Mouse (Mus musculus): ENCODE measurements around the gene St3gal6. TPM values are rescaled to one million over a fixed set of nuclear protein-coding genes. Genes with fewer than 3 reads are reported as not detected.

St3gal6 gene
- polyA plus RNA-seq, 1 experiment from 2014 or later: 30.2 TPM

- H3K4me2 ChIP-seq: no peak overlapping the region
- no peak overlapping the region for H3K9ac ChIP-seq
- H3K4me3 ChIP-seq (ENCODE audit: low read depth, low read length): no peak overlapping the region
- H3K9me3 ChIP-seq (ENCODE audit: low read depth, low read length): no peaks in the 10 kb centered on the region
- H3K27ac ChIP-seq (ENCODE audit: low read depth): peak overlapping the region; percentile 26
- H3K36me3 ChIP-seq (ENCODE audit: insufficient read depth): peaks cover 4% of the 10 kb centered on the region; the same call in 1 of the 2 replicates
- no peak for DNase-seq
- no peak for ATAC-seq (ENCODE audit: insufficient read depth)
- H3K4me1 ChIP-seq (ENCODE audit: insufficient read depth): peaks cover 22% of the 10 kb centered on the region
- no peak for TF ChIP-seq CTCF (IDR thresholded peaks at IDR 0.05; ENCODE audit: low read depth)
- no peaks in the 10 kb centered on the region for H3K27me3 ChIP-seq (ENCODE audit: insufficient read depth, low read length)
- WGBS: 54% methylated on average over 9 of the region's 9 CpGs
Observed at GRCm38 (mm10) chr16:58497886-58498713, 25.9 kb downstream of the St3gal6 start.

- peaks cover 22% of the 10 kb centered on the region for H3K4me1 ChIP-seq (ENCODE audit: insufficient read depth)
- H3K4me2 ChIP-seq: no peak overlapping the region
- H3K27me3 ChIP-seq (ENCODE audit: insufficient read depth, low read length): no peaks in the 10 kb centered on the region
- TF ChIP-seq CTCF (IDR thresholded peaks at IDR 0.05; ENCODE audit: low read depth): no peak
- H3K9me3 ChIP-seq (ENCODE audit: low read depth, low read length): no peaks in the 10 kb centered on the region
- peaks cover 8% of the 10 kb centered on the region; the same call in 1 of the 2 replicates for H3K36me3 ChIP-seq (ENCODE audit: insufficient read depth)
- no peak for ATAC-seq (ENCODE audit: insufficient read depth)
- H3K9ac ChIP-seq: no peak overlapping the region
- H3K27ac ChIP-seq (ENCODE audit: low read depth): peak overlapping the region; percentile 26; the same call in 1 of the 2 replicates
- peak; percentile 59 for DNase-seq
- H3K4me3 ChIP-seq (ENCODE audit: low read depth, low read length): no peak overlapping the region
Observed at GRCm38 (mm10) chr16:58496791-58497190, 27.3 kb downstream of the St3gal6 start.

GRCm38 (mm10) chr16:58487861-58488260, 36.2 kb downstream of the St3gal6 start:
- no peak for DNase-seq
- Histone ChIP-seq H3K4me3 (ENCODE audit: low read depth, low read length) (no peak overlapping the region), H3K4me1 (ENCODE audit: insufficient read depth) (no peaks in the 10 kb centered on the region), H3K36me3 (ENCODE audit: insufficient read depth) (peaks cover 17% of the 10 kb centered on the region; the same call in 1 of the 2 replicates), H3K9me3 (ENCODE audit: low read depth, low read length) (no peaks in the 10 kb centered on the region), H3K9ac (no peak overlapping the region), H3K27ac (ENCODE audit: low read depth) (no peak overlapping the region), H3K4me2 (no peak overlapping the region), H3K27me3 (ENCODE audit: insufficient read depth, low read length) (no peaks in the 10 kb centered on the region)
- TF ChIP-seq CTCF (IDR thresholded peaks at IDR 0.05; ENCODE audit: low read depth): no peak
- 82% methylated on average over 6 of the region's 6 CpGs for WGBS
- ATAC-seq (ENCODE audit: insufficient read depth): no peak

GRCm38 (mm10) chr16:58482296-58482695, 41.7 kb downstream of the St3gal6 start:
- peaks cover 11% of the 10 kb centered on the region; the same call in 1 of the 2 replicates for H3K4me1 ChIP-seq (ENCODE audit: insufficient read depth)
- H3K36me3 ChIP-seq (ENCODE audit: insufficient read depth): peaks cover 27% of the 10 kb centered on the region
- no peak for TF ChIP-seq CTCF (IDR thresholded peaks at IDR 0.05; ENCODE audit: low read depth)
- ATAC-seq (ENCODE audit: insufficient read depth): no peak
- no peak overlapping the region for H3K4me2 ChIP-seq
- H3K4me3 ChIP-seq (ENCODE audit: low read depth, low read length): no peak overlapping the region
- DNase-seq: no peak
- peak overlapping the region; percentile 73; the same call in 1 of the 2 replicates for H3K27ac ChIP-seq (ENCODE audit: low read depth)
- H3K9ac ChIP-seq: no peak overlapping the region
- peaks cover 6% of the 10 kb centered on the region; the same call in 1 of the 2 replicates for H3K9me3 ChIP-seq (ENCODE audit: low read depth, low read length)
- H3K27me3 ChIP-seq (ENCODE audit: insufficient read depth, low read length): no peaks in the 10 kb centered on the region
- 40% methylated on average over 3 of the region's 3 CpGs for WGBS

- Histone ChIP-seq H3K9ac (no peak overlapping the region), H3K27ac (ENCODE audit: low read depth) (peak overlapping the region; percentile 73)
- no peak for ATAC-seq (ENCODE audit: insufficient read depth)
Observed at GRCm38 (mm10) chr16:58481906-58482270, 42.2 kb downstream of the St3gal6 start.

GRCm38 (mm10) chr16:58481219-58481905, 42.7 kb downstream of the St3gal6 start:
- DNase-seq: peak; percentile 39
- 61% methylated on average over 9 of the region's 9 CpGs for WGBS
- Histone ChIP-seq H3K4me1 (ENCODE audit: insufficient read depth) (peaks cover 13% of the 10 kb centered on the region), H3K9me3 (ENCODE audit: low read depth, low read length) (peaks cover 6% of the 10 kb centered on the region; the same call in 1 of the 2 replicates), H3K36me3 (ENCODE audit: insufficient read depth) (peaks cover 26% of the 10 kb centered on the region), H3K27ac (ENCODE audit: low read depth) (peak overlapping the region; percentile 73), H3K27me3 (ENCODE audit: insufficient read depth, low read length) (no peaks in the 10 kb centered on the region), H3K4me3 (ENCODE audit: low read depth, low read length) (no peak overlapping the region), H3K9ac (no peak overlapping the region), H3K4me2 (0 out of 2 replicates have a peak overlapping the region, but pooled peaks have one; percentile 18)
- no peak for TF ChIP-seq CTCF (IDR thresholded peaks at IDR 0.05; ENCODE audit: low read depth)
- ATAC-seq (ENCODE audit: insufficient read depth): peak; percentile 63

More at GRCm38 (mm10) chr16:58481906-58482270, 42.2 kb downstream of the St3gal6 start:
- H3K27me3 ChIP-seq (ENCODE audit: insufficient read depth, low read length): no peaks in the 10 kb centered on the region
- H3K9me3 ChIP-seq (ENCODE audit: low read depth, low read length): peaks cover 6% of the 10 kb centered on the region; the same call in 1 of the 2 replicates
- WGBS: 50% methylated on average over 5 of the region's 5 CpGs
- DNase-seq: no peak
- H3K4me3 ChIP-seq (ENCODE audit: low read depth, low read length): no peak overlapping the region
- peaks cover 11% of the 10 kb centered on the region; the same call in 1 of the 2 replicates for H3K4me1 ChIP-seq (ENCODE audit: insufficient read depth)
- no peak for TF ChIP-seq CTCF (IDR thresholded peaks at IDR 0.05; ENCODE audit: low read depth)
- peaks cover 30% of the 10 kb centered on the region for H3K36me3 ChIP-seq (ENCODE audit: insufficient read depth)
- 0 out of 2 replicates have a peak overlapping the region, but pooled peaks have one; percentile 18 for H3K4me2 ChIP-seq
